Mouse (Mus musculus): ENCODE results near the gene Crabp1.

DNA sequence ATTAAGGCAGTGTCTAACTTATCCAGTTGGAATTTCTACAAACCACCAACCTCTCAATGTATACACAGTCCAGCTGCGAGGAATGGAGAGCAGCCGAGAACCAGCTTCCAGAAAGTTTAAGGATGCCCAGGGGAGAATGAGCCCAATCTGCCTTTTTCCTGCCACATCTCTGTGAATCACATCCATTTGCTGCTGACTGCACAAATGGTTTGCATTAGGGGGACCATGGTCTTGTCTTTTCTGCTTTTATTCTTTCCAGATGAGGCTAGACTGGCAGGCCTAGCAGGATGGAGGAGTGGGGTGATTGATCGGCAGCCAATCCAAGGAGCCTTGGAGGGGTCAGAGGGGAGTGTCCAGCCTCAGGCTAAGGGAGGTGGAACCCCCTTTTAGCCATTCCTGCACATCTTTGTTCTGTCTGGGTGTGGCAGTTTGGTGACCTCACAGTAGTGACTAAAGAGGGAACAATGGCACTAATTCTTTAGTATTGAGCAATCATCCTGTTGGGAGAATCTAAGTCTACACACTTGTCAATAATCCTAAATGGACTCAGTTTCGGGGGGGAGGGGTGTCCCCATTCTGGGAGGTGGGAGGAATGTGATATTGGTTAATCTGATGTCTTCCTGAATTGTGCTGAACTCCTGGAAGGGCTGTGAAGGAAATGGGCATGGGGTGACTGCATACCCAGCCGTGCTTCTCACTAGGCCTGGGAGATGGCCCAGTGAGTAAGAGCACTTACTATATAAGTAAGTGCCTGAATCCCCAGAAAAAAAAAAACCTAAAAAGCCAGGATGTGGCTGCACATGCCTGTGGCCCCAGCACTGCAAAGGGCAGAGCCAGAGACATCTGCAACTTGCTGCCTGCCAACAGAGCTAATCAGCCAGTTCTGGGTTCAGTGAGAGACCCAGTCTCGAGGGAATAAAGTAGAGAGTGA lies 38.5 kb downstream of the Crabp1 start:
- no peak for TF ChIP-seq EP300 (IDR thresholded peaks at IDR 0.05; ENCODE audit: low read depth)
- TF ChIP-seq CTCF (IDR thresholded peaks at IDR 0.05; ENCODE audit: low read depth): no peak
